Mouse (Mus musculus): ENCODE data around the gene Zcchc2. TPM values are rescaled to one million over a fixed set of nuclear protein-coding genes. Genes with fewer than 3 reads are reported as not detected.
A peak's percentile ranks its signal among the peaks of the same experiment; 100 is the strongest.

Gene Zcchc2
- polyA plus RNA-seq, 1 experiment from 2014 or later, result 1.4 TPM

DNA sequence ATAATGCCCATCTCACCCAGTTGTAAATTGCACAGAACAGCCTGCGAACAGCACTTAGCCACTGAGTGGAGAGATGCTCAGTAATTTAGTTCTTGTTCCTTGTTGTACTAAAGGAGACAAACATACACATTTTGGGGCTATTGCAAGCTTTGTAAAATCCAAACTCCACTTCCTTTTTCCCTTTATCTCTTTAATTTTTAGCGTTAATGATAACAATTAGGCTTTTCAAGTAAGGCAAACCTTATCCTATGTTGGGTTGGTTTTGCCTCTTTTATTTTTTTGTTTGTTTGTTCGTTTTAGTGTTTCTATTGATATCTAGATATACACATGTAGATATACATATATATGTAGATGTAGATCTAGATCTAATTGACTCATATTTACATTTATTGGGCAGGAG lies 34.6 kb downstream of the Zcchc2 start:
- Histone ChIP-seq H3K27ac (no peak overlapping the region), H3K9me3 (replicated peaks) (no peaks in the 10 kb centered on the region), H3K4me1 (no peaks in the 10 kb centered on the region), H3K4me3 (no peak overlapping the region), H3K36me3 (peaks cover 52% of the 10 kb centered on the region), H3K27me3 (ENCODE audit: low read depth, poor library complexity, severe bottlenecking) (no peaks in the 10 kb centered on the region)
- no peak for DNase-seq (ENCODE audit: low spot score)
- 94% methylated on average over 3 of the region's 3 CpGs for WGBS

DNA sequence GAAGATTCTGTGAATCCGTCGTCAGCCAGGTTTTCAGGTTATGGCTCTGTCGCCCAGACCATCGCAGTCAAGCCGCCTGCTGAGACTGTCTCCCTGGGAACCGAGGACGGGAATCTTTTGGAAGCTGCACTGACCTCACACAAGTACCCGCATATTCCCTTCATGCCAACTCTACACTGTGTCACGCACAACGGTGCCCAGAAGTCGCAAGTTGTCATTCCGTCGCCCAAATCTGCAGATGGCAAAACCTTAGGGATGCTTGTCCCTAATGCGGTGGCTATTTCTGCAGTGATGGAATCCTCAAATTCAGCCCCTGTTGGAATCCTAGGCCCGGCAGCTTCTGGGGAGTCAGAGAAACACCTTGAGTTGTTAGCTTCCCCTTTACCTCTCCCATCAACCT lies 39.6 kb downstream of the Zcchc2 start:
- Histone ChIP-seq H3K4me1 (peaks cover 6% of the 10 kb centered on the region; the same call in 1 of the 2 replicates), H3K4me3 (no peak overlapping the region), H3K27ac (no peak overlapping the region), H3K36me3 (peaks cover 38% of the 10 kb centered on the region), H3K9me3 (replicated peaks) (no peaks in the 10 kb centered on the region), H3K27me3 (ENCODE audit: low read depth, poor library complexity, severe bottlenecking) (no peaks in the 10 kb centered on the region)
- no peak for DNase-seq (ENCODE audit: low spot score)
- 96% methylated on average over 15 of the region's 15 CpGs for WGBS

DNA sequence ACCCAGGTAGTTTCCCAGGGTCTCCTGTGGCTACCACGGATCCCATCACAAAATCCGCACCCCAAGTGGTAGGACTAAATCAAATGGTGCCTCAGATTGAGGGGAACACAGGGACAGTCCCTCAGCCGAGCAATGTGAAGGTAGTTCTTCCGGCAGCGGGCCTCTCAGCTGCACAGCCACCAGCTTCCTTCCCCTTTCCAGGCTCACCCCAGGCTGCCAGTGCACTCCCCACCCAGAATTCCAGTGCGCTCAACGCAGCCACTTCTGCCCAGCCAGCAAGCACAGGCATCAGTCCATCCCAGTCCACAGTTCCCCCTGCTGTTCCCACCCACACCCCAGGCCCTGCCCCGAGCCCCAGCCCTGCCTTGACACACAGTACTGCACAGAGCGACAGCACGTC lies 40.1 kb downstream of the Zcchc2 start:
- peaks cover 8% of the 10 kb centered on the region; the same call in 1 of the 2 replicates for H3K4me1 ChIP-seq
- no peaks in the 10 kb centered on the region for H3K27me3 ChIP-seq (ENCODE audit: low read depth, poor library complexity, severe bottlenecking)
- no peaks in the 10 kb centered on the region for H3K9me3 ChIP-seq (replicated peaks)
- H3K27ac ChIP-seq, result no peak overlapping the region
- no peak for DNase-seq (ENCODE audit: low spot score)
- H3K4me3 ChIP-seq, result no peak overlapping the region
- H3K36me3 ChIP-seq, result peaks cover 38% of the 10 kb centered on the region
- WGBS, result 95% methylated on average over 10 of the region's 10 CpGs

DNA sequence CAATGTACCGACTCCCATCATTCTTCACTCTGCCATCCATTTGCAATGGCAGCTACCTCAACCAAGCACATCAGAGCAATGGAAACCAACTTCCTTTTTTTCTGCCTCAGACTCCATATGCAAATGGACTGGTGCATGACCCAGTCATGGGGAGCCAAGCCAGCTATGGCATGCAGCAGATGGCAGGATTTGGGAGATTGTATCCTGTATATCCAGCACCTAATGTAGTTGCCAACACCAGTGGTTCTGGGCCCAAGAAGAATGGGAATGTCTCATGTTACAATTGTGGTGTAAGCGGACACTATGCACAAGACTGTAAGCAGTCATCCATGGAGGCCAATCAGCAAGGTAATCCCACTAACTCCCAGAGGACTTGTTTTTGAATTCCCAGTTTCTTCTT lies 40.7 kb downstream of the Zcchc2 start:
- Histone ChIP-seq H3K4me1 (peaks cover 8% of the 10 kb centered on the region; the same call in 1 of the 2 replicates), H3K4me3 (no peak overlapping the region), H3K36me3 (peaks cover 38% of the 10 kb centered on the region), H3K9me3 (replicated peaks) (no peaks in the 10 kb centered on the region), H3K27me3 (ENCODE audit: low read depth, poor library complexity, severe bottlenecking) (no peaks in the 10 kb centered on the region), H3K27ac (no peak overlapping the region)
- WGBS, result 88% methylated on average over 2 of the region's 2 CpGs
- no peak for DNase-seq (ENCODE audit: low spot score)

DNA sequence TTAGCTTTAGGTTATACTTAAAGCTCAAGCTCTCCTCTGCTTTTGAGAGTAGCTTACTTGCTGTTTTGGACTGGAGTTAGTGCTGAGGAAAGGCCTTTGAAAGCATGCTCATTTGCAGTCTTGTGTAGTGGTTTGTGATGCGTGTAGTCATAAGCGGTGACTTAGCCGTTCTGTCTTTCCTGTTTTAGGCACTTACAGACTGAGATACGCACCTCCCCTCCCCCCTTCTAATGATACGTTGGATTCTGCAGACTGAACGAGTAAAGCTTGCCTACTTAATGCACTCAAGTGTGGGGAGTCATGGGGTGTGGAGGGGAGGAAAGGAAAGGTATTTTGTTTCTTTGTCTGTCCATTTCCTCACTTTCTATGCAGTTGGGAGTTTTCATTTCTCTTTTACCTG lies 41.7 kb downstream of the Zcchc2 start:
- Histone ChIP-seq H3K36me3 (peaks cover 38% of the 10 kb centered on the region), H3K9me3 (replicated peaks) (no peaks in the 10 kb centered on the region), H3K27ac (no peak overlapping the region), H3K4me3 (no peak overlapping the region), H3K4me1 (peaks cover 8% of the 10 kb centered on the region; the same call in 1 of the 2 replicates), H3K27me3 (ENCODE audit: low read depth, poor library complexity, severe bottlenecking) (no peaks in the 10 kb centered on the region)
- WGBS, result 76% methylated on average over 6 of the region's 6 CpGs
- no peak for DNase-seq (ENCODE audit: low spot score)

DNA sequence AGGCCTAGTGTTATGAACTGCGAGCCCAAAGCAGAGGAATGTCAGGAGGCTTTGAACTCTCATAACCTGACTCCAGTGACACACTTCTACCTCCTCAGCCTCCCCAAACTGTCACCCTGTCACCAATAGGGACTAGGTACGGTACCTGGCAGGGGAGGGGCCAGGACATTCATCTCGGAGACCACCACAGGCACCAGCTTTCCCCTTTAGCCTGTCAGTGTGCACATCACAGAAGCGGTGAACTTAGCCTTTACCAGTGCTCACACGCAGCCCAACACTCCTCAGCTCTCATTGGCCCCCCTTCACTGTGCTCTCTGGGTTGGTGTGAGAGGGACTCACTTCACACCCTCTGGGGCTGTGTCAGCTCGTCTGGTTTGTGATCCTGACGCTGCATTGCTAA lies 44.6 kb downstream of the Zcchc2 start:
- H3K36me3 ChIP-seq, result peaks cover 18% of the 10 kb centered on the region
- WGBS, result 77% methylated on average over 7 of the region's 7 CpGs
- no peaks in the 10 kb centered on the region for H3K27me3 ChIP-seq (ENCODE audit: low read depth, poor library complexity, severe bottlenecking)
- peak; percentile 26 for DNase-seq (ENCODE audit: low spot score)
- H3K4me3 ChIP-seq, result no peak overlapping the region
- H3K27ac ChIP-seq, result no peak overlapping the region
- H3K9me3 ChIP-seq (replicated peaks), result no peaks in the 10 kb centered on the region
- H3K4me1 ChIP-seq, result peaks cover 8% of the 10 kb centered on the region; the same call in 1 of the 2 replicates

DNA sequence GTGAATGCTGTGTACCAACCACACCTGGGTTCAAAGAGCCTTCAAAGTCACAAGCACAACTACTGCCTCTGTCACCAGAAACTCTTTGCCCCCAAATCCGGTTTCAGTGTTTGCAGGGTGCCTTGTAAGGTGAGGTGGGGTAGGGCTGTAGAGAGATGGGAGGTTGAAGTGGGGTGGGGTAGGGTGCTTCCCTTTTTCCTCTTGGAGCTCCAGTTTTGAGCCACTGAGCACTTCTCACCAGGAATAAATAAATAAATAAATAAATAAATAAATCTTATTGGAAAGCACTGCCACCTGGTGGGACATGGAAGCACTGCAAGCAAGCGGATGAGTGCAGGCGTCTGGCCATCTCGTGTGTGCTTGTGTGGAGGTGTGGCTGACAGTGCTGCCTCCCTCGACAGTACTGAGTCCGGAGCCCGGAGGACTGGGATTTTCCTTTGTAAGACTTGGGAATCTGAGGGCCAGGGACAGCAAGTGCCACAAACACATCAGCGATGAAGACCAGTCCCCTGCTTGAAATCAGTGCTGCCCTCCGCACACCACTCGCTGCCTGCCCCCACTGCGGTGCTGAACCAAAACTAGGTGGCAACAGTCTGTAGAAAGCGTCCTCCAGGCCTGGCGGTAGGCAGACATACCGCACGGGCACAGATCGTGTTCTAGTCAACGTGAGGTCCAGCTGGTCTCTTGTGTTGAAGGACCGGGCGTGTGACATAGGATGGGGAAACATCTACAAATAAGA lies 46.8 kb downstream of the Zcchc2 start:
- DNase-seq (ENCODE audit: low spot score), result peak; percentile 65
- Histone ChIP-seq H3K9me3 (replicated peaks) (no peaks in the 10 kb centered on the region), H3K4me3 (no peak overlapping the region), H3K36me3 (no peaks in the 10 kb centered on the region), H3K27me3 (ENCODE audit: low read depth, poor library complexity, severe bottlenecking) (no peaks in the 10 kb centered on the region), H3K27ac (no peak overlapping the region), H3K4me1 (peaks cover 4% of the 10 kb centered on the region; the same call in 1 of the 2 replicates)
- WGBS, result 65% methylated on average over 19 of the region's 19 CpGs

DNA sequence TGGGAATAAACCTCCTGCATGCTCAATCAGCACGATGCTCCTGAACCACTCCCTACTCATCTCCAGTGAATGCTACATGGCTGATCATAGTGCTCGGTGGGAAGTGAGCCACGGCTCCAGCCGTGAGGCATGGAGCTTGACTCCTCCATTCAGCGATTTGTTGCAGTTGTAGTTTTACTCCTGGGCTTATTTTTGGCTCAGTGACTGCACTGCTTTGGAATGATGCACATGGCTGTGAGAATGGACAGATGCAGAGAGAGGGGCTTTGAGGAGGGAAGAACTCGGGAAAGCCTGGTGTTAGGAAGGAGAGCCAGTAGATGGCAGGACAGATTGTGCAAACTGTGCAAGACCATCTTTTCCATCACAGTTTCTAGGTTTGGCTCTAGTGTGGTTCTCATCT lies 49.1 kb downstream of the Zcchc2 start:
- Histone ChIP-seq H3K9me3 (replicated peaks) (no peaks in the 10 kb centered on the region), H3K4me3 (no peak overlapping the region), H3K27ac (no peak overlapping the region), H3K4me1 (peaks cover 3% of the 10 kb centered on the region; the same call in 1 of the 2 replicates), H3K27me3 (ENCODE audit: low read depth, poor library complexity, severe bottlenecking) (no peaks in the 10 kb centered on the region), H3K36me3 (no peaks in the 10 kb centered on the region)
- peak; percentile 18 for DNase-seq (ENCODE audit: low spot score)
- 88% methylated on average over 6 of the region's 6 CpGs for WGBS

DNA sequence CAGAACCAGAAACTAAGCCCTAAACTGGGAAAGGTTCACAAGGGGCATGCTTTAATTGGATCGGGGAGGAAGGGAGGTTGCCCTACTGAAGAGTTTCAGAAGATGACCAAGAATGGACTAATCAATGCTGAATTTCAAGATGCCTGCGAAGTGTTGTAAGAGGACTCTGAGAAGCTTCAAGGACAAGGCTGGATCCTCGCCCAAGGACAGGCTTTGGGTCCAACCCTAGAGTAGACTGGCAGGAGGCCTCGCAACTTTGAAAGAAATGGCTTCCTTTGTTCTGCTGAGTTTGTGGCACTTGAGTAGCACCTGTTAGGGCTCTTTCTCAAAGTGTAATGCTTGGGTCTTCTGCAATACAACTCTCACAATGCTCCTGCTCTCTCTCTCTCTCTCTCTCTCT lies 50.1 kb downstream of the Zcchc2 start:
- Histone ChIP-seq H3K27ac (no peak overlapping the region), H3K4me3 (no peak overlapping the region), H3K36me3 (no peaks in the 10 kb centered on the region), H3K27me3 (ENCODE audit: low read depth, poor library complexity, severe bottlenecking) (no peaks in the 10 kb centered on the region), H3K4me1 (no peaks in the 10 kb centered on the region), H3K9me3 (replicated peaks) (no peaks in the 10 kb centered on the region)
- DNase-seq (ENCODE audit: low spot score), result no peak
- 95% methylated on average over 4 of the region's 4 CpGs for WGBS

DNA sequence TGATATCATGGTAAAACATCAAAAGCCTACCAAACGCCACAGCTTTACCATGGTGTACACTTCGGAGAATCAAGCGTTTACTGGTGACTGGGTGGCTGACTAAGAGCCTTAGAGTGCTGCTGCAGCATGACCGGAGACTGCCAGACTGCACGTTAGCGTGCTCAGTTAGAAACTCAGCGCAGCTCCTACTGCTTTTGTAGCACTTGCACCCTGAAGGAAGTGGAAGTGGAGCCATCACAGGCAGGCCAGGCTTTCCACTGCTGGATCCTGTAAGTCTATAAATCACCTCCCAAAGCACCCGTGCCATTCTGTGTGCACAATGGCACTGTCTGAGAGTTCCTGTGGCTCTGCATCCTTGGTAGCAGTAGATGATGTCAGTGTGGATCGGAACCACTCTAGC lies 52.0 kb downstream of the Zcchc2 start:
- Histone ChIP-seq H3K4me1 (no peaks in the 10 kb centered on the region), H3K9me3 (replicated peaks) (no peaks in the 10 kb centered on the region), H3K36me3 (no peaks in the 10 kb centered on the region), H3K4me3 (no peak overlapping the region), H3K27me3 (ENCODE audit: low read depth, poor library complexity, severe bottlenecking) (no peaks in the 10 kb centered on the region), H3K27ac (no peak overlapping the region)
- DNase-seq (ENCODE audit: low spot score), result no peak
- 88% methylated on average over 9 of the region's 9 CpGs for WGBS

DNA sequence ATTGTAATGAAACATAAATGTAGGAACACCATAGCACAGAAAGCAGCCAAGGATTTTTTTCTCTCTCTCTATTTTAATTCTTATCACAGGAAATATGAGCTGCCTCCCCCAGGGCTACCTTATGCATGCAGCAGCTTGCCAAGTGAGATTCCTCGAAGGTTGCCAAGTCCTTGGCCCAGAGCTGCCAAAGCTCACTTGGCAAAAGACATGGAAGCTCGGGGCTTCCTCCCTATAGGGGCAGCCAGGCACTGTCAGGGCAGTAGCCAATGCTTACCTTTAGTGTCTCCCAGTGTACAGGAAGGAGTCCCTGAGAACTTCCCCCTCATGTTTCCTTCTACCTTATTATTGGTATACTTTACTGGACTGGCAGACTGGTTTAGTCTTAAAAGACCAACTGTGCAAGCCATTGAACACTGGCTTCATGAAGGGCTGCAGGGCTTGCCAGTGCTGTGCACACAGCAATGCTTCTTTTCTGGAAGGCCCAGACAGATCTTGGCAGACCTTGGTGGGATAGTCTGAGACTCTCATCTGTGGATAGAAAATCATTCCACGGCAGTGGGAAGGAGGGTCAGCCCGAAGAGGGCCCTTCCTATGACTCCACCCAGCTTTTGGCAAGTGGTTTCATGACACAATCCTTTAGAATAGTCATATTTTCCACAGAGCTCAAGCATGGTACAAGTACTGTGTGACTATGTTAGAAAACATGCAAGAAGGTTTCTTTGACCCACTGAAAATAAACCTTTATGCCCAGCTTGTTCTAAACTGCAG lies 53.0 kb downstream of the Zcchc2 start:
- no peaks in the 10 kb centered on the region for H3K9me3 ChIP-seq (replicated peaks)
- no peaks in the 10 kb centered on the region for H3K27me3 ChIP-seq (ENCODE audit: low read depth, poor library complexity, severe bottlenecking)
- DNase-seq (ENCODE audit: low spot score), result peak; percentile 20
- no peaks in the 10 kb centered on the region for H3K4me1 ChIP-seq
- H3K4me3 ChIP-seq, result no peak overlapping the region
- WGBS, result 81% methylated on average over 4 of the region's 4 CpGs
- H3K27ac ChIP-seq, result no peak overlapping the region
- no peaks in the 10 kb centered on the region for H3K36me3 ChIP-seq

DNA sequence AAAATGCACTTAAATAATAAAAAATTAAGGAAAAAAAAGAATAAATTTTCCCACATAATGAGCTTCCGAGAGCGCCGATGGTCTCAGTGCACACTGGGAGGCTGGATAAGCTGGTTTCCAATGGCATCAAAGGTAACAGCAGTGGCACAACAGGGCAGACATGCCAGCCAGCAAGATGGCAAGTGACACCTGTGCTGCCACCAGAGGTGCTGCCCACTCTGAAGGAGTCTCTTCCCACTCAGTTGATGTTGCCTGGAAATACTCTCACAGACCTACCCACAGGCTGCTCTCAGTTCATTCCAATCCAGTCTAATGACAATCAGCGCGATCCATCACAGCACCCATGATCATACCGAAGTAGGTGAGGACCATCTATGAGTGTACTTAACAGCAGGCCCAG lies 58.8 kb downstream of the Zcchc2 start:
- H3K36me3 ChIP-seq, result no peaks in the 10 kb centered on the region
- no peaks in the 10 kb centered on the region for H3K4me1 ChIP-seq
- no peak overlapping the region for H3K4me3 ChIP-seq
- no peaks in the 10 kb centered on the region for H3K9me3 ChIP-seq (replicated peaks)
- WGBS, result 98% methylated on average over 6 of the region's 6 CpGs
- peak; percentile 11 for DNase-seq (ENCODE audit: low spot score)
- H3K27me3 ChIP-seq (ENCODE audit: low read depth, poor library complexity, severe bottlenecking), result no peaks in the 10 kb centered on the region
- H3K27ac ChIP-seq, result no peak overlapping the region

DNA sequence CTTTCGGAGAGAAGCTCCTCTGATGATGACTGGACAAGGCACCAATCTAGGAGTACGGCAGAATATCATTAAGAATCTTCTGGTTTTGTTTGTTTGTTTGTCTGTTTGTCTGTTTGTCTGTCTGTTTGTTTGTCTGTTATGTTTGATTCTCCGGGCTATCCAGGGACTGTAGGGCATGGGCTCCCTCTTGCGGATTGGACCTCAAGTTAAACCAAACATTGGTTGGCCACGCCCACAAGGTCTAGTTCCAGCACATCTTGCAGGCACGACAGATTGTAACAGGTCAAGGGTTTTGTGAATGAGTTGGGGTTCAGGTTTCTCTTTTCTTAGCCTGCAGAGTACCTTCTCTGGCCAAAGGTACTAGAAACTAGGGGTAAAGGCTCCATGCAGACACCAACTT lies 64.8 kb downstream of the Zcchc2 start:
- no peak overlapping the region for H3K27ac ChIP-seq
- H3K36me3 ChIP-seq, result no peaks in the 10 kb centered on the region
- H3K9me3 ChIP-seq (replicated peaks), result no peaks in the 10 kb centered on the region
- no peaks in the 10 kb centered on the region for H3K4me1 ChIP-seq
- no peaks in the 10 kb centered on the region for H3K27me3 ChIP-seq (ENCODE audit: low read depth, poor library complexity, severe bottlenecking)
- no peak overlapping the region for H3K4me3 ChIP-seq
- DNase-seq (ENCODE audit: low spot score), result no peak
- 79% methylated on average over 6 of the region's 6 CpGs for WGBS

Data from limb, embryonic 10.5 days (tissue).